Mouse (Mus musculus): ENCODE measurements around the gene Gtf3a. TPM values are rescaled to one million over a fixed set of nuclear protein-coding genes. Genes with fewer than 3 reads are reported as not detected.

Gtf3a gene
- polyA plus RNA-seq, 1 experiment from 2014 or later: 128 TPM

DNA sequence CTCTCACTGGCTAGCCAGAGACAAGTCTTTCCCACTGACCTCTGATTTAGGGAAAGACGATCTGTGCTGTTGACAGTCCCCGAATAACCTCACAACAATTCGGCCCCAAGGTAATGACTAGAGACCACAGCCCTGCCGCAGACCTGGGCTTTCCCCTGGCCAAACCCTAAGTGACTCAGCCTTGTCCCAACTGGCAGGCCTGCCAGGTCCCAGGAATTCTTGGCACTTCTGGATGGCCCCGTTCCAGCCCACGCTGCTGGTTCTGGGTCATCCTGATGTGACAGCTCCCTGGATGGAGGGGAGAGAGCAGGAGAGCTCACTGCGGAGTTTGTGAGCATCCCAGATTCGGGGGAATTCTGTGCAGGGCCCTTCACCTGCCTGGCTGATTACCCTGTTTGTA is 45.1 kb downstream of the Gtf3a start:
- no peaks in the 10 kb centered on the region for H3K36me3 ChIP-seq (ENCODE audit: insufficient read depth, low read length)
- 59% methylated on average over 8 of the region's 8 CpGs for WGBS
- no peaks in the 10 kb centered on the region for H3K27me3 ChIP-seq (ENCODE audit: insufficient read depth, low read length)
- H3K4me2 ChIP-seq (replicated peaks; ENCODE audit: low read depth, low read length): no peak overlapping the region
- ATAC-seq (ENCODE audit: low FRiP score, low TSS enrichment): no peak
- no peak overlapping the region for H3K27ac ChIP-seq (ENCODE audit: low read length)
- no peak overlapping the region for H3K9ac ChIP-seq (replicated peaks; ENCODE audit: low read length)
- no peaks in the 10 kb centered on the region for H3K4me1 ChIP-seq (ENCODE audit: insufficient read depth, low read length)
- H3K4me3 ChIP-seq (ENCODE audit: low read length): no peak overlapping the region
- no peaks in the 10 kb centered on the region for H3K9me3 ChIP-seq (ENCODE audit: low read length)

DNA sequence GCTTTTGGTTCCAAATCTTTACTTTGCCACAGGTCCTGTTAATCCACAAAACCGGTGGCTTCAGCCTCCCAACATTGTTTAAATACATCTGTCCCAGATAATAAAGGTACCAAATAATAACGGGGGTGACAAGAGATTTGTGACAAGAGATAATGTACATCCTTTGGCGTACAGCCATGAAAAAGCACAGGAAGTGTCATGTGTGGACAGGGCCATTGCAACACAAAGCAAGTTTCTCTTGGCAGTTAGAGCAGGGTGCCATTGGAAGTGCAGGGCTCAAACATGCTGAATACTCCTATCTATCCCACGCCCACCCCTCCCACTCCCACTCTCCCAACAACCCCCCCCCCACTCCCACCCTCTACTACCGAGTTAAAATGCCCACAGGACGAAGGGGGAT is 46.5 kb downstream of the Gtf3a start:
- H3K27ac ChIP-seq (ENCODE audit: low read length): no peak overlapping the region
- no peaks in the 10 kb centered on the region for H3K4me1 ChIP-seq (ENCODE audit: insufficient read depth, low read length)
- no peaks in the 10 kb centered on the region for H3K36me3 ChIP-seq (ENCODE audit: insufficient read depth, low read length)
- no peak overlapping the region for H3K4me3 ChIP-seq (ENCODE audit: low read length)
- no peaks in the 10 kb centered on the region for H3K27me3 ChIP-seq (ENCODE audit: insufficient read depth, low read length)
- ATAC-seq (ENCODE audit: low FRiP score, low TSS enrichment): no peak
- H3K4me2 ChIP-seq (replicated peaks; ENCODE audit: low read depth, low read length): no peak overlapping the region
- H3K9ac ChIP-seq (replicated peaks; ENCODE audit: low read length): no peak overlapping the region
- 0 out of 2 replicates have a peak, but pooled peaks cover 4% of the 10 kb centered on the region for H3K9me3 ChIP-seq (ENCODE audit: low read length)
- WGBS: 50% methylated on average over 6 of the region's 6 CpGs

DNA sequence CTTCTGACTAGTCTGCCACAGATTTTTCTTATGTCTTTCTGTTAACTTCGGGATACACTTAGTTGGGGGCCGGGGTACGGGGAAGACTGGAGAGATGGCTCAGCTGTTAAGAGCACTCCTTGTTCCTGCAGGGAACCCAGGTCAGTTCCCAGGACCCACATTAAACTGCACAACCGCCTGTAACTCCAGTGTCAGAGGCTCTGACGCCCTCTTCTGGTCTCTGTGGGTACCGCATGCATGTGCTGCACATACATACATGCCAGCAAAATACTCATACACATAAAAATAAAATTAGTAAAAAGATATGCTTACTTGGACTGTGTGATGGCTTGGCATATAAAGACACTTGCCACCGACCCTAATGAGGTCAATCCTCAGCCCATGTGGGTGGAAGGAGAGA is 48.4 kb downstream of the Gtf3a start:
- H3K4me2 ChIP-seq (replicated peaks; ENCODE audit: low read depth, low read length): no peak overlapping the region
- ATAC-seq (ENCODE audit: low FRiP score, low TSS enrichment): no peak
- WGBS: 91% methylated on average over 7 of the region's 7 CpGs

DNA sequence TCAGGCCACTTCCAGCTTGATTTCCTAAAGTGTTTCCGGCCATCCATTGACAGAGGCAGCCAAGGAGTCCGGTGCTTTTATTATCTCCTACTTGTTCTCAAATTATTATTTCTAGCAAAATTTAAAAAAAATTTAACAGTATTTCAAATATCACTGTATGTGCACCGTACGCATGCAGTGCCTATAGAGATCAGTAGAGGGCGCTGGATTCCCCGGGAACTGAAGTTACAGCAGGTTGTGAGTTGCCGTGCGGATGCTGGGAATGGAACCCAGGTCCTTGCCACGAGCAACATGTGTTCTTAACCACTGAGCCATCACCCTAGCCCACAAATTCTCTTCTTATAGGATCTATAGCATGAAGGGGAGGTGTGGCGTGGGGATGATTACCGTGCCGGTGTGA is 50.3 kb downstream of the Gtf3a start:
- Histone ChIP-seq H3K4me3 (ENCODE audit: low read length) (no peak overlapping the region), H3K4me2 (replicated peaks; ENCODE audit: low read depth, low read length) (no peak overlapping the region), H3K9ac (replicated peaks; ENCODE audit: low read length) (no peak overlapping the region), H3K27me3 (ENCODE audit: insufficient read depth, low read length) (no peaks in the 10 kb centered on the region), H3K4me1 (ENCODE audit: insufficient read depth, low read length) (no peaks in the 10 kb centered on the region), H3K9me3 (ENCODE audit: low read length) (peaks cover 10% of the 10 kb centered on the region), H3K27ac (ENCODE audit: low read length) (no peak overlapping the region), H3K36me3 (ENCODE audit: insufficient read depth, low read length) (no peaks in the 10 kb centered on the region)
- WGBS: 91% methylated on average over 12 of the region's 12 CpGs
- ATAC-seq (ENCODE audit: low FRiP score, low TSS enrichment): no peak

More for the DNA sequence above, 48.4 kb downstream of the Gtf3a start:
- no peak overlapping the region for H3K9ac ChIP-seq (replicated peaks; ENCODE audit: low read length)
- H3K4me3 ChIP-seq (ENCODE audit: low read length): no peak overlapping the region
- H3K27me3 ChIP-seq (ENCODE audit: insufficient read depth, low read length): no peaks in the 10 kb centered on the region
- H3K27ac ChIP-seq (ENCODE audit: low read length): no peak overlapping the region
- no peaks in the 10 kb centered on the region for H3K36me3 ChIP-seq (ENCODE audit: insufficient read depth, low read length)
- H3K4me1 ChIP-seq (ENCODE audit: insufficient read depth, low read length): no peaks in the 10 kb centered on the region
- 0 out of 2 replicates have a peak, but pooled peaks cover 4% of the 10 kb centered on the region for H3K9me3 ChIP-seq (ENCODE audit: low read length)

DNA sequence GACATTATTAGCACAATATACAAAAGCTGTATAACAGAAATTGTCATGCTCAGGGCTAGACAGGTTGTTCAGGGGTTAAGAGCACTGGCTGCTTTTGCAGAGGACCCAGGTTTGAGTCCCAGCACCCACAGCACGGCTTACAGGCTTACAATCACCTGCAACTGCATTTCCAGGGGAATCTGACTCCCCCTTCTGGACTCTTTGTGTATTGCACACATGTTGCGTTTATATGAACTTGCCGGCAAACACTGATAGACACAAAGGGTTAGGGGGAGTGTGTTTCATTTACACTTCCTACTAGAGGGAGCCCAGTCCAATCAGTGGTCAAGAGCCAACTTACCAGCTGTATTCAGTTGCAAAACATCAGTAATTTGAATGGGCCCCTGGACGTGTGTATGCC is 52.9 kb downstream of the Gtf3a start:
- Histone ChIP-seq H3K9ac (replicated peaks; ENCODE audit: low read length) (no peak overlapping the region), H3K9me3 (ENCODE audit: low read length) (peaks cover 14% of the 10 kb centered on the region), H3K36me3 (ENCODE audit: insufficient read depth, low read length) (no peaks in the 10 kb centered on the region), H3K4me2 (replicated peaks; ENCODE audit: low read depth, low read length) (no peak overlapping the region), H3K27me3 (ENCODE audit: insufficient read depth, low read length) (no peaks in the 10 kb centered on the region), H3K4me1 (ENCODE audit: insufficient read depth, low read length) (no peaks in the 10 kb centered on the region), H3K27ac (ENCODE audit: low read length) (no peak overlapping the region), H3K4me3 (ENCODE audit: low read length) (no peak overlapping the region)
- 90% methylated on average over 4 of the region's 4 CpGs for WGBS
- no peak for ATAC-seq (ENCODE audit: low FRiP score, low TSS enrichment)

DNA sequence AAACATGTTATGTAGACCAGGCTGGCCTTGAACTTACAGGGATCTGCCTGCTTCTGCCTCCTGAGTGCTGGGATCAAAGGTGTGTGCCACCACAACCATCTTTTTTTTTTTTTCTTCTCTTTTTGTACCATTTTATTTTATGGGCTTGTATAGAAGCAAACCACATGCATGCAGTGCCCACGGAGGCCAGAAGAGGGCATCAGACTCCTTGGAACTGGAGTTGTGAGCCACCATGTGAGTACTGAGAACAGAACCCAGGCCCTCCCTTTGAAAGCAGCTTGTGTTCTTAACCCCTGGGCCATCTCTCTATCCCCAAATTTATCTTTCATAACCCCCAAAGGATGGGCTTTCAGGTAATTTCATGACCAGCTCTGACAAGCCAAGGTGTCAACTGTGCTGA is 54.8 kb downstream of the Gtf3a start:
- H3K9ac ChIP-seq (replicated peaks; ENCODE audit: low read length): no peak overlapping the region
- H3K27ac ChIP-seq (ENCODE audit: low read length): no peak overlapping the region
- no peaks in the 10 kb centered on the region for H3K27me3 ChIP-seq (ENCODE audit: insufficient read depth, low read length)
- H3K36me3 ChIP-seq (ENCODE audit: insufficient read depth, low read length): no peaks in the 10 kb centered on the region
- H3K4me3 ChIP-seq (ENCODE audit: low read length): no peak overlapping the region
- ATAC-seq (ENCODE audit: low FRiP score, low TSS enrichment): no peak
- no peak overlapping the region for H3K4me2 ChIP-seq (replicated peaks; ENCODE audit: low read depth, low read length)
- 69% methylated on average over 1 of the region's 1 CpGs for WGBS
- H3K4me1 ChIP-seq (ENCODE audit: insufficient read depth, low read length): no peaks in the 10 kb centered on the region
- H3K9me3 ChIP-seq (ENCODE audit: low read length): peaks cover 14% of the 10 kb centered on the region

Other genes starting within 250 kb of the Gtf3a start
- 22.1 and 23.0 TPM in 2 replicates for gene Usp12, start 153.7 kb upstream of the Gtf3a start, polyA plus RNA-seq (2015; fragmentation: Nextera tagmentation; extraction: Ambion mirVana)
- gene Rpl21, start 115.8 kb upstream of the Gtf3a start, polyA plus RNA-seq (2015; fragmentation: Nextera tagmentation; extraction: Ambion mirVana): 457 and 459 TPM in 2 replicates
- 90.6 and 100 TPM in 2 replicates for gene Rasl11a, start 103.6 kb upstream of the Gtf3a start, polyA plus RNA-seq (2015; fragmentation: Nextera tagmentation; extraction: Ambion mirVana)
- gene Mtif3, start 15.1 kb downstream of the Gtf3a start, polyA plus RNA-seq (2015; fragmentation: Nextera tagmentation; extraction: Ambion mirVana): 23.1 and 26.0 TPM in 2 replicates
- gene Lnx2, start 127.9 kb downstream of the Gtf3a start, polyA plus RNA-seq (2015; fragmentation: Nextera tagmentation; extraction: Ambion mirVana): 16.0 and 17.9 TPM in 2 replicates
- 137 and 142 TPM in 2 replicates for gene Polr1d, start 128.4 kb downstream of the Gtf3a start, polyA plus RNA-seq (2015; fragmentation: Nextera tagmentation; extraction: Ambion mirVana)
- not detected in 2 replicates for gene Gsx1, start 240.0 kb downstream of the Gtf3a start, polyA plus RNA-seq (2015; fragmentation: Nextera tagmentation; extraction: Ambion mirVana)

Measured in kidney, embryonic 16.5 days (tissue).